Mouse (Mus musculus) heart, postnatal 14 days (tissue): ENCODE results near the gene Zmynd12. TPM values are rescaled to one million over a fixed set of nuclear protein-coding genes. Genes with fewer than 3 reads are reported as not detected.

ENCODE experiments used
- DNase-seq, 2 experiments: peaks; one replicate each; pipeline ENCODE4 v3.0.0; 2021 to 2022
- intact Hi-C: fragments of 180-260 bp; cut with DNase I; formaldehyde crosslinking; loops from one replicate; pipeline ENCODE4 v1.15.1; 2025
- total RNA-seq, 2 experiments: library from RNA; stranded (reverse); gene quantifications; 2 replicates each; pipeline ENCODE4 v1.2.3; 2021

Gene Zmynd12
- total RNA-seq, 2 experiments from 2014 or later, result not detected

DNA sequence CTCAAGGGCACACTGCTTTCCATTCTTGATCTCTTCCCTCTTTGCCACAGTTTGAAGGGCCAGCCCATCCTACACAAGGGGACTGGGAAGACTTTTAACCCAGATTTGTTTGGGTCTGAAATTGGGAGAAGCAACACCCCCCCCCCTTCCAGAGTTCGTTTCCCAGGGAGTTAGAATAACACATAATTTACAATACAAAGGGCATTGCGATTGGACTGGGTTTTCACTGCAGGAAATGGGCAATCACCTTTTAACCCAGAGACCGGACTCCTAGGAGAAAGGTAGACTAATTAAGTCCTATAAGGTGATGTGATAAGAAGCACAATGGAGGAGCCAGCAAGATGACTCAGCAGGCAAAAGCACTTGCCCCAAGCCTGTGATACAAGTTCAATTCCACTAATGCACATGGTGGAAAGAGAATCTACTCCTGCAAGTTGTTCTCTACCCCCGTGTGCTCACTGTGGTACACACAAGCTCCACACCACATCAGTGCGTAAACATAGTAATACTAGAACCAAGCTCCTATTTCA is 75.8 kb downstream of the Zmynd12 start:
- intact Hi-C loops, result no loop called here
- DNase-seq, result no peak

GRCm38 (mm10) chr4:119511591-119511990 is 89.0 kb downstream of the Zmynd12 start:
- intact Hi-C loops, result loop anchor here (5.0 kb wide), 1 partner anchor 49 kb away; no protein-coding TSS in a partner anchor
- DNase-seq, result no peak

GRCm38 (mm10) chr4:119512731-119513141 is 90.1 kb downstream of the Zmynd12 start:
- intact Hi-C loops, result loop anchor here (5.0 kb wide), 1 partner anchor 50 kb away; no protein-coding TSS in a partner anchor
- peak; percentile 5 to 13 for DNase-seq

Other genes starting within 250 kb of the Zmynd12 start
- gene Zfp691, start 248.6 kb upstream of the Zmynd12 start, total RNA-seq, result 10 to 100 TPM; 18.7 to 20.2 TPM
- under 1 TPM; 0.05 to 0.24 TPM for gene Ermap, start 232.8 kb upstream of the Zmynd12 start, total RNA-seq
- 10 to 100 TPM; 22.1 to 24.5 TPM for gene Svbp, start 227.5 kb upstream of the Zmynd12 start, total RNA-seq
- not detected for gene Tmem269, start 204.6 kb upstream of the Zmynd12 start, total RNA-seq
- gene AU022252, start 190.1 kb upstream of the Zmynd12 start, total RNA-seq, result 10 to 100 TPM; 21.1 to 23.4 TPM
- 10 to 100 TPM; 18.1 to 19.5 TPM for gene P3h1, start 189.9 kb upstream of the Zmynd12 start, total RNA-seq
- gene Cldn19, start 167.4 kb upstream of the Zmynd12 start, total RNA-seq, result under 1 TPM in 1 of 2 experiments, not detected in 1; 0.36 TPM
- 100 to 1,000 TPM; 725 to 726 TPM for gene Ybx1, start 128.2 kb upstream of the Zmynd12 start, total RNA-seq
- 10 to 100 TPM; 11.0 to 11.2 TPM for gene Ppih, start 102.3 kb upstream of the Zmynd12 start, total RNA-seq
- gene Ccdc30, start 7.3 kb upstream of the Zmynd12 start, total RNA-seq, result under 1 TPM; 0.27 to 0.38 TPM
- 1 to 10 TPM; 8.4 to 8.5 TPM for gene Ppcs, start 394 bp upstream of the Zmynd12 start, total RNA-seq
- gene Rimkla, start 69.8 kb downstream of the Zmynd12 start, total RNA-seq, result under 1 TPM; 0.68 to 0.76 TPM
- 10 to 100 TPM; 26.5 to 32.7 TPM for gene Foxj3, start 114.2 kb downstream of the Zmynd12 start, total RNA-seq
- 1 to 10 TPM; 4.2 to 6.7 TPM for gene Frg2f1, start 116.7 kb downstream of the Zmynd12 start, total RNA-seq
- gene Guca2a, start 214.9 kb downstream of the Zmynd12 start, total RNA-seq, result not detected
- gene Guca2b, start 236.1 kb downstream of the Zmynd12 start, total RNA-seq, result not detected